Mouse (Mus musculus): ENCODE data around the gene Gm7942.
"Not testable (repeated sequence)": the region's sequence is repeated elsewhere in the genome, so short reads cannot be mapped to it uniquely, and the experiment has no call there.

Gm7942 gene

DNA sequence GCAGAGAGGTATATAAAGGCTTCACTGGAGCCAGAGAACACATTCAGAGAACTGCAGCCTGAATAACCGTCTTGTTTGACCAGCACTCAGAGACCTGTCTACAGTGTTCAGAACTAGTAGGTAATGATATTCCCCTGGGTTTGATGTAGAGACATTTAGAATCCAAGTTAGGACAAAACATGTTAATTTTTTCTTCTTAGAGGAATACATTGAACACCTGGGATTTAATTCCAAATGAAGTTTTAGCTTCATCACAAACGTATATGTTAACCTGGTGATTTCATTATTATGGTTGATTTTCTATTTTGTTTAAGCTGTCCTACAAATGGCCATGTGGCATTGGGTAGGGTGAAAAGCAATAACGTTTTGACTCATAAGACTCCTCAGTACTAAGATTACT lies at the start of gene Gm7942:
TSS of gene Gm7942 (plus strand) at position 301 of the 400 bp plus-strand sequence.
- not testable (repeated sequence) for DNase-seq
